Mouse (Mus musculus): ENCODE results near the gene Cit. TPM values are rescaled to one million over a fixed set of nuclear protein-coding genes. Genes with fewer than 3 reads are reported as not detected.

The Cit gene
- 3.2 TPM for polyA plus RNA-seq (2017; shearing (Covaris generic))

GRCm38 (mm10) chr5:115844766-115845634 is at the start of gene Cit:
Gene Cit, plus strand, starts transcription at chr5:115845278.

GRCm38 (mm10) chr5:116024327-116024739 is 179.3 kb downstream of the Cit start, which contains the start of gene Prkab1:
Gene Prkab1, minus strand, starts transcription at chr5:116024508.

Other genes with a start within 250 kb of the Cit start
- gene Rab35, start 213.4 kb upstream of the Cit start, polyA plus RNA-seq (2017; shearing (Covaris generic)), result 17.5 TPM
- 75.7 TPM for gene Bicdl1, start 113.7 kb upstream of the Cit start, polyA plus RNA-seq (2017; shearing (Covaris generic))
- gene Prkab1, start 179.2 kb downstream of the Cit start, polyA plus RNA-seq (2017; shearing (Covaris generic)), result 62.9 TPM
- gene Tmem233, start 238.0 kb downstream of the Cit start, polyA plus RNA-seq (2017; shearing (Covaris generic)), result not detected

Measured in effector memory CD4-positive, alpha-beta T cell, adult 5 months (primary cell).